ENCODE assay signal across 17 mouse cellular contexts in genomic region chr8:72356593-72356992, GRCm38 (mm10).
"Had no signal": no experiment of that assay in that cellular context is flagged by ENCODE, and none has a peak within 500 bp of the region (broad histone marks: within the 10 kb centered on the region; RNA-seq: fewer than 3 reads in every experiment).

No protein-coding gene starts in this region.

- H3K4me1 ChIP-seq: midbrain, embryonic 13.5 days; midbrain, embryonic 15.5 days; neural tube, embryonic 13.5 days; neural tube, embryonic 15.5 days had no signal

- H3K4me3 ChIP-seq: liver, embryonic 12.5 days; midbrain, embryonic 13.5 days; midbrain, embryonic 15.5 days; neural tube, embryonic 13.5 days; neural tube, embryonic 15.5 days had no signal

- ATAC-seq: liver, embryonic 12.5 days; midbrain, embryonic 13.5 days; midbrain, embryonic 15.5 days had no signal

- H3K9me3 ChIP-seq: liver, embryonic 12.5 days; megakaryocyte, embryonic 14.5 days; midbrain, embryonic 13.5 days; midbrain, embryonic 15.5 days; neural tube, embryonic 13.5 days; neural tube, embryonic 15.5 days had no signal

- H3K9ac ChIP-seq: liver, embryonic 12.5 days; liver, embryonic 14.5 days; lung, embryonic 14.5 days; midbrain, embryonic 13.5 days; midbrain, embryonic 15.5 days; neural tube, embryonic 13.5 days; neural tube, embryonic 15.5 days had no signal

- H3K4me2 ChIP-seq: liver, embryonic 12.5 days; lung, embryonic 14.5 days; midbrain, embryonic 11.5 days; midbrain, embryonic 13.5 days; midbrain, embryonic 15.5 days; neural tube, embryonic 13.5 days; neural tube, embryonic 15.5 days had no signal

- H3K27ac ChIP-seq: liver, embryonic 12.5 days; liver, embryonic 14.5 days; macrophage; midbrain, embryonic 13.5 days; midbrain, embryonic 15.5 days; neural tube, embryonic 13.5 days; neural tube, embryonic 15.5 days had no signal

- H3K27me3 ChIP-seq: midbrain, embryonic 13.5 days; midbrain, embryonic 15.5 days; neural tube, embryonic 13.5 days; neural tube, embryonic 15.5 days had no signal

- DNase-seq: lung, adult 18-20 months; lung, embryonic 14.5 days; lung, postnatal 10 days; lung, postnatal 36 days; right cerebral cortex, postnatal 14 days; spleen, adult 18-20 months; thymus, adult 18-20 months; thymus, postnatal 25 days had no signal
